In the genomic region with DNA sequence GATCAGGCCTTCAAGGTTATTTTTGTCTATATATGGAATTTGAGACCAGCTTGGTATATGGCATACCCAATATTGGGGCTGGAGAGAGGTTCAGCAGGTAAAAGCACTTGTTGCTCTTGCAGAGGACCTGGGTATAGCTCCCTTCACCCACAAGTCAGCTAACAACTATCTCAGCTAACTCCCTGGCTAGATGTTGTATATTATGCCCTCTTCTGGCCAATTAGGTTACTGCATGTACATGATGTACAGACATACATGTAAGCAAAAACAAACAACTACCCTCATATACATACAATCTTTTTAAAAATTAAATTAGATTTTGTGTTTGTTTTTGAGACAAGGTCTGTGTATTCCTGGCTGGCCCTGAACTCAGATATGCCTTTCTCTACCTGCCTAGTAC, we compare ENCODE assay signal across 8 mouse cellular contexts. TPM values are rescaled to one million over a fixed set of nuclear protein-coding genes. Genes with fewer than 3 reads are reported as not detected.
DNase-seq lines count a peak whose midpoint lies in the region; ATAC-seq and TF ChIP-seq lines count a peak whose summit lies in the region.

No protein-coding gene starts in this region.

- H3K9me3 ChIP-seq in megakaryocyte, embryonic 14.5 days = no peaks in the 10 kb centered on the region
- no peaks in the 10 kb centered on the region for H3K9me3 ChIP-seq in heart, embryonic 16.5 days (replicated peaks; ENCODE audit: control insufficient read depth, low read length)

- H3K4me2 ChIP-seq in heart, embryonic 16.5 days (ENCODE audit: low read depth, low read length) = peak overlapping the region; percentile 94

- TF ChIP-seq CTCF in brain, embryonic 14.5 days (IDR thresholded peaks at IDR 0.05; ENCODE audit: borderline replicate concordance, extremely low read depth, insufficient read depth, insufficient read length) = 0 out of 2 replicates have a peak, but pooled peaks have one; percentile 23

- peaks cover 58% of the 10 kb centered on the region for H3K36me3 ChIP-seq in megakaryocyte, embryonic 14.5 days (replicated peaks; ENCODE audit: low read length)
- peaks cover 5% of the 10 kb centered on the region; the same call in 1 of the 2 replicates for H3K36me3 ChIP-seq in heart, embryonic 16.5 days (ENCODE audit: control insufficient read depth, insufficient read depth)

- H3K9ac ChIP-seq in heart, embryonic 16.5 days (ENCODE audit: low read length) = no peak overlapping the region

- no peaks in the 10 kb centered on the region for H3K27me3 ChIP-seq in megakaryocyte, embryonic 14.5 days (replicated peaks)
- H3K27me3 ChIP-seq in heart, embryonic 16.5 days (ENCODE audit: control insufficient read depth, insufficient read depth, low read length) = no peaks in the 10 kb centered on the region

- no peak overlapping the region for H3K27ac ChIP-seq in heart, embryonic 16.5 days (ENCODE audit: low read length)

- DNase-seq in brain, embryonic 14.5 days (ENCODE audit: low read depth) = peak; percentile 66
- peak; percentile 45 for DNase-seq in lung, postnatal 10 days
- DNase-seq in left cerebral cortex, postnatal 10 days (ENCODE audit: extremely low spot score in 1 of 2, low spot score in 2 of 2) = no peak
- no peak for DNase-seq in right cerebral cortex, postnatal 36 days (ENCODE audit: low spot score in 2 of 2)

- peak overlapping the region; percentile 98 for H3K4me3 ChIP-seq in megakaryocyte, embryonic 14.5 days (replicated peaks)
- no peak overlapping the region for H3K4me3 ChIP-seq in heart, embryonic 16.5 days (ENCODE audit: low read length)

- no peak for ATAC-seq in megakaryocyte, adult 5-6 weeks (ENCODE audit: poor library complexity, severe bottlenecking)
- no peak for ATAC-seq in heart, embryonic 16.5 days (replicated peaks; ENCODE audit: extremely low read depth, insufficient read depth, low FRiP score)
- ATAC-seq in monocyte, adult 5-6 weeks (replicated peaks; ENCODE audit: insufficient number of reproducible peaks, low FRiP score, low TSS enrichment, poor library complexity, severe bottlenecking) = no peak

- intact Hi-C loops in left cerebral cortex, postnatal 10 days (cut with DNase I) = no loop called here

- TF ChIP-seq POLR2A in brain, embryonic 14.5 days (IDR thresholded peaks at IDR 0.05; ENCODE audit: borderline replicate concordance, extremely low read depth, insufficient read depth, insufficient read length, poor library complexity, severe bottlenecking) = no peak

- peaks cover 79% of the 10 kb centered on the region for H3K4me1 ChIP-seq in megakaryocyte, embryonic 14.5 days
- H3K4me1 ChIP-seq in heart, embryonic 16.5 days (ENCODE audit: control insufficient read depth, insufficient read depth, low read length) = peaks cover 30% of the 10 kb centered on the region

RNA-seq across cellular contexts. Expression of a gene that starts 1.7 kb away (rescaled TPM):
- polyA plus RNA-seq in megakaryocyte, embryonic 14.5 days (2012; ENCODE audit: insufficient read depth, low replicate concordance) = 652 and 1,719 TPM in 2 replicates
- 114 and 143 TPM in 2 replicates for total RNA-seq in megakaryocyte, adult 5-6 weeks (2015)
- 208 and 230 TPM in 2 replicates for total RNA-seq in megakaryocyte, adult 5-6 weeks (2017)
- polyA plus RNA-seq in brain, embryonic 14.5 days (2012; rRNA removed) = 296 and 327 TPM in 2 replicates
- 305 and 327 TPM in 2 replicates for polyA plus RNA-seq in heart, embryonic 16.5 days (2015; fragmentation: Nextera tagmentation; extraction: Ambion mirVana)
- total RNA-seq in monocyte, adult 5-6 weeks (2017) = 108 to 121 TPM (median 114 TPM) in 3 replicates
- 100 to 1,000 TPM; 233 to 242 TPM for total RNA-seq in left cerebral cortex, postnatal 10 days (2021)

RNA-seq across cellular contexts. Expression of a gene that starts 2.4 kb away (rescaled TPM):
- polyA plus RNA-seq in megakaryocyte, embryonic 14.5 days (2012; ENCODE audit: insufficient read depth, low replicate concordance) = 26.0 and 40.5 TPM in 2 replicates
- total RNA-seq in megakaryocyte, adult 5-6 weeks (2015) = 9.7 and 20.1 TPM in 2 replicates
- 51.1 and 55.3 TPM in 2 replicates for total RNA-seq in megakaryocyte, adult 5-6 weeks (2017)
- 42.9 and 54.6 TPM in 2 replicates for polyA plus RNA-seq in brain, embryonic 14.5 days (2012; rRNA removed)
- polyA plus RNA-seq in heart, embryonic 16.5 days (2015; fragmentation: Nextera tagmentation; extraction: Ambion mirVana) = 27.4 and 28.1 TPM in 2 replicates
- 55.3 to 73.2 TPM (median 60.2 TPM) in 3 replicates for total RNA-seq in monocyte, adult 5-6 weeks (2017)
- total RNA-seq in left cerebral cortex, postnatal 10 days (2021) = 10 to 100 TPM; 73.6 to 78.6 TPM

RNA-seq across cellular contexts. Expression of a gene that starts 29.6 kb away (rescaled TPM):
- polyA plus RNA-seq in megakaryocyte, embryonic 14.5 days (2012; ENCODE audit: insufficient read depth, low replicate concordance) = 26.0 and 29.8 TPM in 2 replicates
- total RNA-seq in megakaryocyte, adult 5-6 weeks (2015) = 18.7 and 29.3 TPM in 2 replicates
- 19.3 and 19.6 TPM in 2 replicates for total RNA-seq in megakaryocyte, adult 5-6 weeks (2017)
- polyA plus RNA-seq in brain, embryonic 14.5 days (2012; rRNA removed) = 70.7 and 82.4 TPM in 2 replicates
- 45.7 TPM in 2 replicates for polyA plus RNA-seq in heart, embryonic 16.5 days (2015; fragmentation: Nextera tagmentation; extraction: Ambion mirVana)
- 23.0 to 35.3 TPM (median 26.8 TPM) in 3 replicates for total RNA-seq in monocyte, adult 5-6 weeks (2017)
- 10 to 100 TPM; 65.2 to 74.9 TPM for total RNA-seq in left cerebral cortex, postnatal 10 days (2021)

RNA-seq across cellular contexts. Expression of a gene that starts 53.2 kb away (rescaled TPM):
- 5.3 and 16.0 TPM in 2 replicates for polyA plus RNA-seq in megakaryocyte, embryonic 14.5 days (2012; ENCODE audit: insufficient read depth, low replicate concordance)
- total RNA-seq in megakaryocyte, adult 5-6 weeks (2015) = 7.7 and 8.4 TPM in 2 replicates
- total RNA-seq in megakaryocyte, adult 5-6 weeks (2017) = 15.2 and 17.3 TPM in 2 replicates
- 46.4 and 48.7 TPM in 2 replicates for polyA plus RNA-seq in brain, embryonic 14.5 days (2012; rRNA removed)
- polyA plus RNA-seq in heart, embryonic 16.5 days (2015; fragmentation: Nextera tagmentation; extraction: Ambion mirVana) = 19.2 and 20.5 TPM in 2 replicates
- 3.8 to 10.1 TPM (median 8.4 TPM) in 3 replicates for total RNA-seq in monocyte, adult 5-6 weeks (2017)
- total RNA-seq in left cerebral cortex, postnatal 10 days (2021) = 10 to 100 TPM; 27.2 to 29.0 TPM

Comparison
In these comparisons a context has a peak if more than half of its experiments do, and no peak if none do; other contexts are left out.
1. DNase-seq: peak in brain, embryonic 14.5 days (single experiment) and lung, postnatal 10 days (single experiment); none in left cerebral cortex, postnatal 10 days (0 of 2) and right cerebral cortex, postnatal 36 days (0 of 2).